Comparison of ENCODE assay signal across 7 mouse cellular contexts in genomic region chr13:45560543-45560942, GRCm38 (mm10). TPM values are rescaled to one million over a fixed set of nuclear protein-coding genes. Genes with fewer than 3 reads are reported as not detected.
DNase-seq lines count a peak whose midpoint lies in the region; ATAC-seq and TF ChIP-seq lines count a peak whose summit lies in the region.

No protein-coding gene starts in this region.

- H3K4me2 ChIP-seq in hindbrain, postnatal 0 days (ENCODE audit: low read depth, low read length): no peak overlapping the region

- H3K9ac ChIP-seq in hindbrain, postnatal 0 days (replicated peaks; ENCODE audit: low read length): no peak overlapping the region

- H3K27ac ChIP-seq in hindbrain, postnatal 0 days: no peak overlapping the region

- peak; percentile 65 for TF ChIP-seq CTCF in E14TG2a.4 (conservative IDR thresholded peaks at IDR 0.05; ENCODE audit: low read length)
- peak; percentile 77 for TF ChIP-seq CTCF in hindbrain, postnatal 0 days (IDR thresholded peaks at IDR 0.05; ENCODE audit: low read depth)

- no peaks in the 10 kb centered on the region for H3K27me3 ChIP-seq in E14TG2a.4 (ENCODE audit: insufficient read depth, low read length)
- H3K27me3 ChIP-seq in hindbrain, postnatal 0 days (ENCODE audit: insufficient read depth, low read length): no peaks in the 10 kb centered on the region

- ATAC-seq in hindbrain, postnatal 0 days: no peak

- no peaks in the 10 kb centered on the region for H3K4me1 ChIP-seq in E14TG2a.4 (replicated peaks; ENCODE audit: low read depth, low read length)
- H3K4me1 ChIP-seq in hindbrain, postnatal 0 days (ENCODE audit: insufficient read depth, low read length): no peaks in the 10 kb centered on the region

- peak; percentile 57 to 58 for DNase-seq in kidney, postnatal 4 days
- no peak for DNase-seq in kidney, adult 8-10 months
- DNase-seq in A20 (ENCODE audit: low read depth, low spot score): peak; percentile 19
- peak; percentile 55 for DNase-seq in hindbrain, postnatal 0 days (ENCODE audit: low spot score)
- no peak for DNase-seq in T-cell, adult 2 months (ENCODE audit: low spot score)
- DNase-seq in right cerebral cortex, adult 2 months (ENCODE audit: low spot score in 2 of 2): no peak

- H3K4me3 ChIP-seq in E14TG2a.4 (replicated peaks; ENCODE audit: low read length): no peak overlapping the region
- no peak overlapping the region for H3K4me3 ChIP-seq in hindbrain, postnatal 0 days (ENCODE audit: low read length)

- no peaks in the 10 kb centered on the region for H3K9me3 ChIP-seq in E14TG2a.4 (ENCODE audit: low read length)
- no peaks in the 10 kb centered on the region for H3K9me3 ChIP-seq in hindbrain, postnatal 0 days (ENCODE audit: low read length)

- 77% methylated on average over 7 of the region's 7 CpGs for WGBS in hindbrain, postnatal 0 days

- no peaks in the 10 kb centered on the region for H3K36me3 ChIP-seq in E14TG2a.4 (ENCODE audit: insufficient read depth, low read length)
- H3K36me3 ChIP-seq in hindbrain, postnatal 0 days (ENCODE audit: insufficient read depth, low read length): no peaks in the 10 kb centered on the region

RNA-seq across cellular contexts. Expression of gene Gmpr, which starts 53.3 kb away (rescaled TPM):
- 21.7 and 27.9 TPM in 2 replicates for total RNA-seq in hindbrain, postnatal 0 days (2014; rRNA removed)
- polyA plus RNA-seq in hindbrain, postnatal 0 days (2015; fragmentation: Nextera tagmentation; extraction: Ambion mirVana): 41.5 and 43.3 TPM in 2 replicates

Comparison
In these comparisons a context has a peak if more than half of its experiments do, and no peak if none do; other contexts are left out.
1. DNase-seq: peak in kidney, postnatal 4 days (2 of 2), A20 (single experiment) and hindbrain, postnatal 0 days (single experiment); none in kidney, adult 8-10 months (0 of 2), T-cell, adult 2 months (single experiment) and right cerebral cortex, adult 2 months (0 of 2).